Mouse (Mus musculus): ENCODE results near the gene Ankrd53.
"Not testable (repeated sequence)": the region's sequence is repeated elsewhere in the genome, so short reads cannot be mapped to it uniquely, and the experiment has no call there.

The Ankrd53 gene

DNA sequence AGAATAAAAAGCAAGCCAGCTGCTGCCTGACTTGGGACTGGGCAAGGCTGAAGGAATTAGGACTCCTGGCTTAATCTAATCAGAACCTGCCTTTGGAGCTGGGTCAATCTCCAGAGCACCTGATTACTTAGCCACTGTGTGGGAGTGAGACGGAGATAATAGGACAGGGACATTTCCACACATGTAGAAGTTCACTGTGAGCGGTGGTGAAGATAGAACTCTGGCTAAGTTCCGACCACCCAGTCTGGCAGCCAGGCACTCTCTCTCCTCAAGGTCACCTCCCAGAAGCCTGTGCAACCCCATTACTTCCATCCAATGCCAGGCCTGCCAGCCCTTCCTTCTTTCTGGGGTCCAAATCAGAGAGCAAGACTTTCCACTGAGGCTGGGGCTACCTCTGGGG, 4.5 kb downstream of the Ankrd53 start:
- DNase-seq (ENCODE audit: low spot score) = no peak

GRCm38 (mm10) chr6:83768485-83768884, 6.0 kb downstream of the Ankrd53 start:
- no peak for DNase-seq (ENCODE audit: low spot score)

DNA sequence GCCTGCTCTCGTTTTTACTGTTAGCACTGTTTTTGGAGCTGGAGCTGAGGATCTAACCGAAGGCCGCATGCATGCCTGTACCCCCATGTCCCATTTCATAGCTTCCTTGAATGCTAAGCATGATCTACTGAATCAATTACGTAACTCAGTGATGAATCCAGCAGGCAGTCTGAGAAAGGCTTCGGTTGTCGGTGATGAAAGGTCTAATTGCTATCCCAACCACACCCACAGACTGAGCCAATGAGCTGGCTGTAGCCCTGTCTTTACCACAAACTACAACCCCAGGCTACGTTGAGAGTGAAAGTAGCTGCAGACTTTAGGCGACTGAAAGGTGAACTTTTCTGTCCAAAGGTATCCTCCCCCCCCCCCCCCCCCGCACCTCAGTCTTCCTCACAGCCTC, 11.7 kb downstream of the Ankrd53 start:
- DNase-seq (ENCODE audit: low spot score) = no peak

DNA sequence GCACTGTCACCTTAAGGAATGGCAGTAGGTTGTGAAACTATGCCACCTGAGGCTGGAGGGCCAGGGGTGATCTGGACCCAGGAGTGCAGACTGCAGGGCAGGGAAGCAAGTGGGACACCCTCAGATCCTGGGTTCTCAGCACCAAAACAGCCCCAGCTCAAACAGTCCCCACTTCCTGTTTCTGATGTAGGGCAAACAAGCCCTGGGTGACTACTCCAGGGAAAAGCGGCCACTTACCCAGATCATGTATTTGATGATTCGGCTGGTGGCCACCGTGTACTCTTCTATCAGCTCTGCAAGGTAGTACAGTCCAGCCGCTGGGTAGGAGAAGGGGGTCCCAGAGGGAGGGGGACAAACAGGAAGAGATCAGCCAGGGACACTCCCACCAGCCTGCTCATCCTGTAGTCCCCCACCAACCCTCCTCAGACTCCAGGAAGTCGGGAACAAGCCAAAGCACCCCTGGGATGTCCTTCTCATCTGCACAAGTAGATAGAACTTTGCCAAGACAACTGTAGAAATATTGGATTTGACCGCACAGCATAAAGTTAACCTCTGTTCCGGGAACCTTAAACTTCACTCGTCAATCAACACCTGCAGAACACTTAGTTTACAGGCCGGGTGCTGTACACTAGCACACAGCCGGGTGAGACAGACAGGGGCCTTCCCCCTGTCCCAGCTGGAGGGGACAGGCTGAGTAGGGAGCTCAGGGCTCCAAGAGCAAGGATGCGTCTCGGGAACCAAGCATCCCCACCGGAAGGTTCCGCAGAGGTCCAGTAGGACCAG, 12.5 kb downstream of the Ankrd53 start:
- DNase-seq (ENCODE audit: low spot score) = peak; percentile 44

- DNase-seq (ENCODE audit: low spot score) = peak; percentile 94
Measured at GRCm38 (mm10) chr6:83775638-83776293, 13.3 kb downstream of the Ankrd53 start, which contains the start of gene Tex261. TSS of gene Tex261 (minus strand) at chr6:83775813.

- no peak for DNase-seq (ENCODE audit: low spot score)
Measured at GRCm38 (mm10) chr6:83778306-83778705, 15.9 kb downstream of the Ankrd53 start.

DNA sequence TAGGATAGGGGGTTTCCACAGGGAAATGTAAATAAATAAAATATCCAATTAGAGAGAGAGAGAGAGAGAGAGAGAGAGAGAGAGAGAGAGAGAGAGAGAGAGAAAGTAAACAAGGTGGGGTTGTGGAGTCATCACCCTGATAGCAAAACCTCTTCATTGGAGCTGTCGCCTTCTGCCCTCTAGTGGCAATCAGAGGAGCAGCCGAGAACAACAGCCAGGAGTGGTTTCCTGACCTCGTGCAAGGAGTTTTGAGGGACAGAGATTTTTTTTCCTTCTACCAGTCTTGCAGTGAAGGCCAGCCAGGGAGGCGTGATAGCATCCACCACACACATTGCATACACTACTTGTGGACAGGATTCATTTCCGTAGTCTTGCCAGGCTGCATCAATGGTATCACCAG, 16.6 kb downstream of the Ankrd53 start:
- DNase-seq (ENCODE audit: low spot score) = peak; percentile 60

GRCm38 (mm10) chr6:83786426-83786825, 24.0 kb downstream of the Ankrd53 start:
- DNase-seq (ENCODE audit: low spot score) = no peak

DNA sequence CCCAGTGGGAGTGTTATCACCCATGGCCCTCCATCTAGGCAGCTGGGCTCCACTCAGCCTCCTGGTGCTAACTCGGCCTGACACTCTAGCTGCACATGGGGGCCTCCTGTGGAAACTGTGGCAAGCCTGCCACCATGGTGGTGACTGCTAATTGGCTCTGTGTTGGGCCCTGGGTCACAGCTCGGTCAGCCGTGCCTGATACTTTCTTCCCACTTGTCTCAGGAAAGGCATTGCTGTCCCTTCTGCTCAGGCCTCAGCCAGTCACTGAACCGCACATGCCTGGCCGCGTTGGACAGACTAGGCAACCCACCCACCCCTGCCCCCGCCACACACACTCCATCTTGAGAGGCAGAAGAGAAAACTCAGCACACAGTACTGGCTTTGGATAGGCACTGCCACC, 26.1 kb downstream of the Ankrd53 start:
- DNase-seq (ENCODE audit: low spot score) = no peak

DNA sequence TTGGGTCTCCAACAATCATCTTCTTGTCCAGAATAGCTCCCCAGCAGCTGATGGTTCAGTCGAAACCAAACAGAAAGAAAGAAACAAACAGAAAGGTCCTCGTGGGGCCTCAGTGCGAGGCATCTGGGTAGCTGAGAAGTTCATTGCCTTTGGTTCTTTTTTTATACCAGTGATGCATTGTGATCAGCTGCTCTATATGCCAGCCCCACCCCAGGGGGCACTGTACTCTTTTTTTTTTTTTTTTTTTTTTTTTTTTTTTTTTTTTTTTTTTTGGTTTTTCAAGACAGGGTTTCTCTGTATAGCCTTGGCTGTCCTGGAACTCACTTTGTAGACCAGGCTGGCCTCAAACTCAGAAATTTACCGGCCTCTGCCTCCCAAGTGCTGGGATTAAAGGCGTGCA, 28.1 kb downstream of the Ankrd53 start:
- not testable (repeated sequence) for DNase-seq (ENCODE audit: low spot score)

GRCm38 (mm10) chr6:83791251-83791890, 28.9 kb downstream of the Ankrd53 start:
- no peak for DNase-seq (ENCODE audit: low spot score)

GRCm38 (mm10) chr6:83794760-83795296, 32.4 kb downstream of the Ankrd53 start, which contains the start of gene Nagk:
TSS of gene Nagk (plus strand) at chr6:83794982.
- DNase-seq (ENCODE audit: low spot score) = peak; percentile 99

DNA sequence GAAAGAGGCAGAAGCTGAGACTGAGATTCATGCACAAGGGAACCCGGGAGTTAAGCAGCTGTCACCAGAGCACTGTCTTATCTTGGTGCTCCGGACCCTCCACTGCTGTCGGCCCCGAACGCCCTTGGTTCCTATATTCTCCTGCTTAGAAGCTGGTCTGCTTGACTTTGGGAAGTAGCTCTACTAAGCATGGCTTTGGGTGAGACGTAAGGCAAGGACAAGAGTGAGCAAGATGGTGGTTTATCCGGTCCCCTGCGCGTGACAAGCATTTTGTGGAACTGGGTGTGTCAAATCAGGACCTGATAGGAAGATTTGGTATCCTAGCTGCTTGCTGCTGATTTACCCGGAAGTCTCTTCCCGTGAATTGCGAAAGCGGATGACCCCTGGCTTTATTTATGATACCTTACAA, 33.1 kb downstream of the Ankrd53 start:
- DNase-seq (ENCODE audit: low spot score) = peak; percentile 83

DNA sequence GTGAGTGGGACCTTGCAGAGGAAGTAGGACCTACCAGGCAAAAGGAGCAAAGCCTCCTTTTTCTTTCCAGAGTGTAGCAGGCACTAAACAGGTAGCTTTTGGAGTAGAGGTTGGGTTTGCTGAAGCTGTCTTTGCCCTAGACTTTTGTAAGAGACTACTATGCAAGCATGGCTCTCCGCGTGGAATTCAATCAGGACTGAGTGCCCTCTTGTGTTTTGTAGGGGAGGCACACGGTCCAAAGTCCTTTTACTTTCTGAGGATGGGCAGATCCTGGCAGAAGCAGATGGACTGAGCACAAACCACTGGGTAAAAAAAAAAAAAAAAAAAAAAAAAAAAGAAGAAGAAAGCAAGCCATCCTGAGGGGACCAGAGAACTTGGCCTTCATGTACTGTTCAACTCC, 34.2 kb downstream of the Ankrd53 start:
- peak; percentile 54 for DNase-seq (ENCODE audit: low spot score)

- no peak for DNase-seq (ENCODE audit: low spot score)
Measured at GRCm38 (mm10) chr6:83802033-83802432, 39.6 kb downstream of the Ankrd53 start.

- DNase-seq (ENCODE audit: low spot score) = peak; percentile 74
Measured at GRCm38 (mm10) chr6:83802846-83803245, 40.4 kb downstream of the Ankrd53 start.

- DNase-seq (ENCODE audit: low spot score) = no peak
Measured at GRCm38 (mm10) chr6:83815801-83816200, 53.4 kb downstream of the Ankrd53 start.
